Mouse (Mus musculus): ENCODE measurements at regions not wholly inside any gene's neighbourhood (a gene's known extent, or its start where the extent isn't known, plus 50 kb on each side); places are given as distances from the start of the nearest gene placed in this dataset.
"Not testable (repeated sequence)": the region's sequence is repeated elsewhere in the genome, so short reads cannot be mapped to it uniquely, and the experiment has no call there.

- Histone ChIP-seq H3K9me3 (ENCODE audit: control insufficient read depth, low read depth, low read length) (peaks cover 3% of the 10 kb centered on the region; the same call in 1 of the 2 replicates), H3K36me3 (ENCODE audit: control insufficient read depth, insufficient read depth, low read length) (no peaks in the 10 kb centered on the region), H3K4me3 (ENCODE audit: low read depth, low read length) (no peak overlapping the region), H3K9ac (replicated peaks; ENCODE audit: low read depth, low read length) (no peak overlapping the region), H3K27ac (ENCODE audit: low read length) (no peak overlapping the region), H3K4me2 (replicated peaks; ENCODE audit: low read depth, low read length) (no peak overlapping the region), H3K27me3 (ENCODE audit: control insufficient read depth, insufficient read depth, low read length) (no peaks in the 10 kb centered on the region), H3K4me1 (ENCODE audit: control insufficient read depth, insufficient read depth, low read length) (no peaks in the 10 kb centered on the region)
- no peak for ATAC-seq (ENCODE audit: insufficient number of reproducible peaks, insufficient read depth, low FRiP score, low read depth)
- 83% methylated on average over 2 of the region's 2 CpGs for WGBS
Measured at GRCm38 (mm10) chr12:114513143-114513542, 969.4 kb downstream of the Adam6a start.

- H3K27ac ChIP-seq (ENCODE audit: low read length); H3K9ac ChIP-seq (replicated peaks; ENCODE audit: low read depth, low read length); H3K4me2 ChIP-seq (replicated peaks; ENCODE audit: low read depth, low read length); H3K27me3 ChIP-seq (ENCODE audit: control insufficient read depth, insufficient read depth, low read length); ATAC-seq (ENCODE audit: insufficient number of reproducible peaks, insufficient read depth, low FRiP score, low read depth); H3K9me3 ChIP-seq (ENCODE audit: control insufficient read depth, low read depth, low read length); H3K36me3 ChIP-seq (ENCODE audit: control insufficient read depth, insufficient read depth, low read length); H3K4me3 ChIP-seq (ENCODE audit: low read depth, low read length); H3K4me1 ChIP-seq (ENCODE audit: control insufficient read depth, insufficient read depth, low read length): not testable (repeated sequence)
- 60% methylated on average over 1 of the region's 1 CpGs for WGBS
Measured at GRCm38 (mm10) chr12:114542094-114542493, 998.4 kb downstream of the Adam6a start.

- H3K4me1 ChIP-seq (ENCODE audit: control insufficient read depth, insufficient read depth, low read length); H3K4me3 ChIP-seq (ENCODE audit: low read depth, low read length); ATAC-seq (ENCODE audit: insufficient number of reproducible peaks, insufficient read depth, low FRiP score, low read depth); H3K27me3 ChIP-seq (ENCODE audit: control insufficient read depth, insufficient read depth, low read length); H3K9ac ChIP-seq (replicated peaks; ENCODE audit: low read depth, low read length); H3K27ac ChIP-seq (ENCODE audit: low read length); H3K9me3 ChIP-seq (ENCODE audit: control insufficient read depth, low read depth, low read length); H3K36me3 ChIP-seq (ENCODE audit: control insufficient read depth, insufficient read depth, low read length); H3K4me2 ChIP-seq (replicated peaks; ENCODE audit: low read depth, low read length): not testable (repeated sequence)
- WGBS, result 61% methylated on average over 1 of the region's 1 CpGs
Measured at GRCm38 (mm10) chr12:114544931-114545330, 1001.2 kb downstream of the Adam6a start.

DNA sequence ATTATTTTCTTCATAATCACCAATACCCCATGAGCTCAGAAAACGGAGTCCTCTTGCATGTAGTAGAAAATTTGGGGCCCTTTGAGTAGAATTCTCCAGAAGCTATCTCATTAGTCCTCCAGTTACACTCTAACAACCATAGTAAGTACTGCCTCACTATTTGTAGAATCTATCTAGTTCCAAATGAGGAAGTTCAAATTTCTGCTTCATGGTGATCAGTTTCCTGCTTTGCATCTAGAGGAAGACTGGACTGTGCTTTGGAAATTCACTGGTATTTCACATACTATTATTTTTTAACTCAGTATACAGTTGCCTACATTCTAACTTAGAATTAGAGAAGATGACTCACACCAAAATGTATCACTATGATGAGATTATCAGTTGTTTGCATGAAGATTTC is 1018.7 kb downstream of the Adam6a start:
- Histone ChIP-seq H3K9ac (replicated peaks; ENCODE audit: low read depth, low read length) (no peak overlapping the region), H3K27me3 (ENCODE audit: control insufficient read depth, insufficient read depth, low read length) (no peaks in the 10 kb centered on the region), H3K36me3 (ENCODE audit: control insufficient read depth, insufficient read depth, low read length) (no peaks in the 10 kb centered on the region), H3K9me3 (ENCODE audit: control insufficient read depth, low read depth, low read length) (peaks cover 15% of the 10 kb centered on the region), H3K4me2 (replicated peaks; ENCODE audit: low read depth, low read length) (no peak overlapping the region), H3K27ac (ENCODE audit: low read length) (no peak overlapping the region), H3K4me3 (ENCODE audit: low read depth, low read length) (no peak overlapping the region), H3K4me1 (ENCODE audit: control insufficient read depth, insufficient read depth, low read length) (no peaks in the 10 kb centered on the region)
- no peak for ATAC-seq (ENCODE audit: insufficient number of reproducible peaks, insufficient read depth, low FRiP score, low read depth)
- 76% methylated on average over 1 of the region's 1 CpGs for WGBS

- 53% methylated on average over 5 of the region's 5 CpGs for WGBS
Measured at GRCm38 (mm10) chr12:114562978-114563377, 1019.3 kb downstream of the Adam6a start.

GRCm38 (mm10) chr12:114563683-114564082 is 1020.0 kb downstream of the Adam6a start:
- Histone ChIP-seq H3K9me3 (ENCODE audit: control insufficient read depth, low read depth, low read length) (peaks cover 15% of the 10 kb centered on the region), H3K4me2 (replicated peaks; ENCODE audit: low read depth, low read length) (no peak overlapping the region), H3K36me3 (ENCODE audit: control insufficient read depth, insufficient read depth, low read length) (no peaks in the 10 kb centered on the region), H3K4me3 (ENCODE audit: low read depth, low read length) (no peak overlapping the region), H3K27ac (ENCODE audit: low read length) (no peak overlapping the region), H3K9ac (replicated peaks; ENCODE audit: low read depth, low read length) (no peak overlapping the region), H3K4me1 (ENCODE audit: control insufficient read depth, insufficient read depth, low read length) (no peaks in the 10 kb centered on the region), H3K27me3 (ENCODE audit: control insufficient read depth, insufficient read depth, low read length) (no peaks in the 10 kb centered on the region)
- WGBS, result 47% methylated on average over 1 of the region's 1 CpGs
- ATAC-seq (ENCODE audit: insufficient number of reproducible peaks, insufficient read depth, low FRiP score, low read depth), result no peak

More at GRCm38 (mm10) chr12:114562978-114563377, 1019.3 kb downstream of the Adam6a start:
- Histone ChIP-seq H3K27me3 (ENCODE audit: control insufficient read depth, insufficient read depth, low read length) (no peaks in the 10 kb centered on the region), H3K4me3 (ENCODE audit: low read depth, low read length) (no peak overlapping the region), H3K36me3 (ENCODE audit: control insufficient read depth, insufficient read depth, low read length) (no peaks in the 10 kb centered on the region), H3K9ac (replicated peaks; ENCODE audit: low read depth, low read length) (no peak overlapping the region), H3K4me2 (replicated peaks; ENCODE audit: low read depth, low read length) (no peak overlapping the region), H3K4me1 (ENCODE audit: control insufficient read depth, insufficient read depth, low read length) (no peaks in the 10 kb centered on the region), H3K27ac (ENCODE audit: low read length) (no peak overlapping the region), H3K9me3 (ENCODE audit: control insufficient read depth, low read depth, low read length) (peaks cover 15% of the 10 kb centered on the region)
- ATAC-seq (ENCODE audit: insufficient number of reproducible peaks, insufficient read depth, low FRiP score, low read depth), result no peak

- ATAC-seq (ENCODE audit: insufficient number of reproducible peaks, insufficient read depth, low FRiP score, low read depth), result no peak
- no peaks in the 10 kb centered on the region for H3K36me3 ChIP-seq (ENCODE audit: control insufficient read depth, insufficient read depth, low read length)
- WGBS, result 63% methylated on average over 2 of the region's 2 CpGs
- H3K4me3 ChIP-seq (ENCODE audit: low read depth, low read length), result no peak overlapping the region
- no peaks in the 10 kb centered on the region for H3K27me3 ChIP-seq (ENCODE audit: control insufficient read depth, insufficient read depth, low read length)
- H3K27ac ChIP-seq (ENCODE audit: low read length), result no peak overlapping the region
- H3K9me3 ChIP-seq (ENCODE audit: control insufficient read depth, low read depth, low read length), result peaks cover 15% of the 10 kb centered on the region
- no peak overlapping the region for H3K4me2 ChIP-seq (replicated peaks; ENCODE audit: low read depth, low read length)
- no peaks in the 10 kb centered on the region for H3K4me1 ChIP-seq (ENCODE audit: control insufficient read depth, insufficient read depth, low read length)
- H3K9ac ChIP-seq (replicated peaks; ENCODE audit: low read depth, low read length), result no peak overlapping the region
Measured at GRCm38 (mm10) chr12:114564329-114564728, 1020.6 kb downstream of the Adam6a start.

GRCm38 (mm10) chr12:114583371-114583770 is 1039.7 kb downstream of the Adam6a start:
- Histone ChIP-seq H3K36me3 (ENCODE audit: control insufficient read depth, insufficient read depth, low read length) (no peaks in the 10 kb centered on the region), H3K4me2 (replicated peaks; ENCODE audit: low read depth, low read length) (no peak overlapping the region), H3K27ac (ENCODE audit: low read length) (no peak overlapping the region), H3K9ac (replicated peaks; ENCODE audit: low read depth, low read length) (no peak overlapping the region), H3K4me1 (ENCODE audit: control insufficient read depth, insufficient read depth, low read length) (no peaks in the 10 kb centered on the region), H3K27me3 (ENCODE audit: control insufficient read depth, insufficient read depth, low read length) (no peaks in the 10 kb centered on the region), H3K4me3 (ENCODE audit: low read depth, low read length) (no peak overlapping the region), H3K9me3 (ENCODE audit: control insufficient read depth, low read depth, low read length) (peaks cover 1% of the 10 kb centered on the region; the same call in 1 of the 2 replicates)
- 54% methylated on average over 1 of the region's 1 CpGs for WGBS
- no peak for ATAC-seq (ENCODE audit: insufficient number of reproducible peaks, insufficient read depth, low FRiP score, low read depth)

- H3K4me2 ChIP-seq (replicated peaks; ENCODE audit: low read depth, low read length), result no peak overlapping the region
- H3K27ac ChIP-seq (ENCODE audit: low read length), result no peak overlapping the region
- 57% methylated on average over 2 of the region's 2 CpGs for WGBS
- no peak overlapping the region for H3K4me3 ChIP-seq (ENCODE audit: low read depth, low read length)
- H3K36me3 ChIP-seq (ENCODE audit: control insufficient read depth, insufficient read depth, low read length), result no peaks in the 10 kb centered on the region
- ATAC-seq (ENCODE audit: insufficient number of reproducible peaks, insufficient read depth, low FRiP score, low read depth), result no peak
- no peaks in the 10 kb centered on the region for H3K27me3 ChIP-seq (ENCODE audit: control insufficient read depth, insufficient read depth, low read length)
- H3K9me3 ChIP-seq (ENCODE audit: control insufficient read depth, low read depth, low read length), result no peaks in the 10 kb centered on the region; the same call in 1 of the 2 replicates
- no peak overlapping the region for H3K9ac ChIP-seq (replicated peaks; ENCODE audit: low read depth, low read length)
- H3K4me1 ChIP-seq (ENCODE audit: control insufficient read depth, insufficient read depth, low read length), result no peaks in the 10 kb centered on the region
Measured at GRCm38 (mm10) chr12:114587227-114587626, 1043.5 kb downstream of the Adam6a start.

Measured in stomach, embryonic 14.5 days (tissue).